In genomic region chr15:12307114-12307513, GRCm38 (mm10) we compare ENCODE assay signal across 20 mouse cellular contexts. TPM values are rescaled to one million over a fixed set of nuclear protein-coding genes. Genes with fewer than 3 reads are reported as not detected.
DNase-seq lines count a peak whose midpoint lies in the region; ATAC-seq and TF ChIP-seq lines count a peak whose summit lies in the region.
"Had no signal": no experiment of that assay in that cellular context is flagged by ENCODE, and none has a peak within 500 bp of the region (broad histone marks: within the 10 kb centered on the region; RNA-seq: fewer than 3 reads in every experiment).

No protein-coding gene starts in this region.

- H3K4me1 ChIP-seq in heart, embryonic 13.5 days = peaks cover 15% of the 10 kb centered on the region
- H3K4me1 ChIP-seq in heart, embryonic 12.5 days (replicated peaks) = peaks cover 4% of the 10 kb centered on the region
- H3K4me1 ChIP-seq in megakaryocyte, embryonic 14.5 days = peaks cover 75% of the 10 kb centered on the region
- peaks cover 21 to 32% of the 10 kb centered on the region in 2 experiments for H3K4me1 ChIP-seq in liver, embryonic 14.5 days (replicated peaks; ENCODE audit: control insufficient read depth in 2 of 2, insufficient read depth in 2 of 2, low read length in 1 of 2)
- peaks cover 5% of the 10 kb centered on the region for H3K4me1 ChIP-seq in stomach, embryonic 16.5 days (ENCODE audit: control insufficient read depth, insufficient read depth, low read length)
- H3K4me1 ChIP-seq: hindbrain, embryonic 12.5 days; limb, embryonic 13.5 days; lung, embryonic 15.5 days; neural tube, embryonic 15.5 days had no signal

- H3K9ac ChIP-seq in heart, embryonic 13.5 days = 0 out of 2 replicates have a peak overlapping the region, but pooled peaks have one; percentile 7
- no peak overlapping the region for H3K9ac ChIP-seq in heart, embryonic 12.5 days
- peak overlapping the region; percentile 1; the same call in 1 of the 2 replicates for H3K9ac ChIP-seq in liver, embryonic 14.5 days (replicated peaks)
- no peak overlapping the region for H3K9ac ChIP-seq in stomach, embryonic 16.5 days (ENCODE audit: low read length)
- H3K9ac ChIP-seq: hindbrain, embryonic 12.5 days; limb, embryonic 13.5 days; lung, embryonic 15.5 days; neural tube, embryonic 15.5 days had no signal

- H3K9me3 ChIP-seq in heart, embryonic 13.5 days = no peaks in the 10 kb centered on the region
- no peaks in the 10 kb centered on the region for H3K9me3 ChIP-seq in heart, embryonic 12.5 days (replicated peaks)
- peaks cover 7% of the 10 kb centered on the region; the same call in 1 of the 2 replicates for H3K9me3 ChIP-seq in megakaryocyte, embryonic 14.5 days
- H3K9me3 ChIP-seq in liver, embryonic 14.5 days (ENCODE audit: control insufficient read depth, low read length) = no peaks in the 10 kb centered on the region
- no peaks in the 10 kb centered on the region for H3K9me3 ChIP-seq in stomach, embryonic 16.5 days (replicated peaks; ENCODE audit: control insufficient read depth, low read length)
- H3K9me3 ChIP-seq: hindbrain, embryonic 12.5 days; limb, embryonic 13.5 days; lung, embryonic 15.5 days; neural tube, embryonic 15.5 days had no signal

- TF ChIP-seq EP300 in liver, embryonic 14.5 days (IDR thresholded peaks at IDR 0.05; ENCODE audit: low read depth) = no peak

- ATAC-seq in heart, embryonic 13.5 days (ENCODE audit: extremely low read depth, insufficient number of reproducible peaks, low FRiP score, low TSS enrichment) = no peak
- no peak for ATAC-seq in heart, embryonic 12.5 days (ENCODE audit: insufficient number of reproducible peaks, low FRiP score)
- no peak for ATAC-seq in megakaryocyte, adult 5-6 weeks (ENCODE audit: poor library complexity, severe bottlenecking)
- ATAC-seq in liver, embryonic 14.5 days (ENCODE audit: insufficient read depth) = no peak
- peak; percentile 76; the same call in 1 of the 2 replicates for ATAC-seq in stomach, embryonic 16.5 days (ENCODE audit: insufficient read depth, low FRiP score)
- ATAC-seq: midbrain, embryonic 16.5 days had no signal

- no peak overlapping the region for H3K4me2 ChIP-seq in heart, embryonic 13.5 days
- no peak overlapping the region for H3K4me2 ChIP-seq in heart, embryonic 12.5 days
- H3K4me2 ChIP-seq in liver, embryonic 14.5 days (ENCODE audit: low read depth) = peak overlapping the region; percentile 44
- peak overlapping the region; percentile 15; the same call in 1 of the 2 replicates for H3K4me2 ChIP-seq in stomach, embryonic 16.5 days (ENCODE audit: low read depth, low read length)
- H3K4me2 ChIP-seq: hindbrain, embryonic 12.5 days; limb, embryonic 13.5 days; lung, embryonic 15.5 days; neural tube, embryonic 15.5 days had no signal

- TF ChIP-seq CTCF in liver, embryonic 14.5 days (IDR thresholded peaks at IDR 0.05; ENCODE audit: low read depth) = no peak

- no peaks in the 10 kb centered on the region for H3K36me3 ChIP-seq in heart, embryonic 13.5 days
- H3K36me3 ChIP-seq in heart, embryonic 12.5 days = no peaks in the 10 kb centered on the region
- peaks cover 6% of the 10 kb centered on the region for H3K36me3 ChIP-seq in megakaryocyte, embryonic 14.5 days (replicated peaks; ENCODE audit: low read length)
- H3K36me3 ChIP-seq in liver, embryonic 14.5 days (replicated peaks; ENCODE audit: control insufficient read depth, insufficient read depth, low read depth) = no peaks in the 10 kb centered on the region
- H3K36me3 ChIP-seq in stomach, embryonic 16.5 days (ENCODE audit: control insufficient read depth, insufficient read depth, low read length) = no peaks in the 10 kb centered on the region
- H3K36me3 ChIP-seq: hindbrain, embryonic 12.5 days; limb, embryonic 13.5 days; lung, embryonic 15.5 days; neural tube, embryonic 15.5 days had no signal

- 66% methylated on average over 4 of the region's 4 CpGs for whole genome bisulfite sequencing in heart, embryonic 13.5 days
- 70% methylated on average over 4 of the region's 4 CpGs for whole genome bisulfite sequencing in heart, embryonic 12.5 days
- 47% methylated on average over 4 of the region's 4 CpGs for WGBS in liver, embryonic 14.5 days (ENCODE audit: insufficient replicate concordance)
- WGBS in stomach, embryonic 16.5 days = 40% methylated on average over 4 of the region's 4 CpGs

- no peak overlapping the region for H3K4me3 ChIP-seq in heart, embryonic 13.5 days
- no peak overlapping the region for H3K4me3 ChIP-seq in heart, embryonic 12.5 days
- H3K4me3 ChIP-seq in megakaryocyte, embryonic 14.5 days (replicated peaks) = peak overlapping the region; percentile 77
- H3K4me3 ChIP-seq in liver, embryonic 14.5 days (ENCODE audit: insufficient read depth in 1 of 2, low read depth in 2 of 2, low read length in 2 of 2) = no peak overlapping the region
- no peak overlapping the region for H3K4me3 ChIP-seq in stomach, embryonic 16.5 days (replicated peaks; ENCODE audit: low read length)
- H3K4me3 ChIP-seq: hindbrain, embryonic 12.5 days; limb, embryonic 13.5 days; lung, embryonic 15.5 days; neural tube, embryonic 15.5 days had no signal

- intact Hi-C loops in gastrocnemius, postnatal 14 days (cut with DNase I; ENCODE audit: low total_unique reads) = no loop called here

- no peaks in the 10 kb centered on the region for H3K27me3 ChIP-seq in heart, embryonic 13.5 days (replicated peaks)
- no peaks in the 10 kb centered on the region for H3K27me3 ChIP-seq in heart, embryonic 12.5 days (replicated peaks)
- H3K27me3 ChIP-seq in megakaryocyte, embryonic 14.5 days (replicated peaks) = no peaks in the 10 kb centered on the region
- no peaks in the 10 kb centered on the region for H3K27me3 ChIP-seq in liver, embryonic 14.5 days (ENCODE audit: control insufficient read depth, insufficient read depth, low read length)
- H3K27me3 ChIP-seq in stomach, embryonic 16.5 days (ENCODE audit: control insufficient read depth, insufficient read depth, low read length) = no peaks in the 10 kb centered on the region
- H3K27me3 ChIP-seq: hindbrain, embryonic 12.5 days; limb, embryonic 13.5 days; lung, embryonic 15.5 days; neural tube, embryonic 15.5 days had no signal

- DNase-seq in liver, embryonic 14.5 days (ENCODE audit: low read depth in 3 of 3, low spot score in 3 of 3) = no peak
- DNase-seq in gastrocnemius, postnatal 14 days = no peak
- no peak for DNase-seq in adrenal gland, adult 2 months
- DNase-seq: adrenal gland, postnatal 10 days; cerebellum, postnatal 10 days; embryo, embryonic 11 days; layer of hippocampus, postnatal 36 days had no signal

- no peak overlapping the region for H3K27ac ChIP-seq in heart, embryonic 13.5 days (replicated peaks)
- H3K27ac ChIP-seq in heart, embryonic 12.5 days (ENCODE audit: poor library complexity, severe bottlenecking) = no peak overlapping the region
- H3K27ac ChIP-seq in liver, embryonic 14.5 days = peak overlapping the region; percentile 31; the same call in 1 of the 2 replicates
- peak overlapping the region; percentile 58; the same call in 1 of the 2 replicates for H3K27ac ChIP-seq in stomach, embryonic 16.5 days (ENCODE audit: low read length)
- H3K27ac ChIP-seq: hindbrain, embryonic 12.5 days; limb, embryonic 13.5 days; lung, embryonic 15.5 days; neural tube, embryonic 15.5 days had no signal

RNA-seq across cellular contexts. Expression of gene Golph3, which starts 14.1 kb away (rescaled TPM):
- 60.1 and 63.0 TPM in 2 replicates for polyA plus RNA-seq in heart, embryonic 13.5 days (2015; fragmentation: Nextera tagmentation; extraction: Ambion mirVana)
- polyA plus RNA-seq in heart, embryonic 12.5 days (2016; fragmentation: Nextera tagmentation; extraction: Ambion mirVana) = 92.2 and 92.5 TPM in 2 replicates
- polyA plus RNA-seq in megakaryocyte, embryonic 14.5 days (2012; ENCODE audit: insufficient read depth, low replicate concordance) = 175 and 429 TPM in 2 replicates
- 114 and 122 TPM in 2 replicates for total RNA-seq in megakaryocyte, adult 5-6 weeks (2015)
- 91.6 and 103 TPM in 2 replicates for total RNA-seq in megakaryocyte, adult 5-6 weeks (2017)
- 33.8 and 35.2 TPM in 2 replicates for polyA plus RNA-seq in liver, embryonic 14.5 days (2012; rRNA removed)
- polyA plus RNA-seq in liver, embryonic 14.5 days (2014; fragmentation: Nextera tagmentation; extraction: Ambion mirVana) = 58.4 and 60.9 TPM in 2 replicates
- polyA plus RNA-seq in stomach, embryonic 16.5 days (2015; fragmentation: Nextera tagmentation; extraction: Ambion mirVana) = 70.8 and 73.8 TPM in 2 replicates
- 10 to 100 TPM; 59.5 to 59.7 TPM for total RNA-seq in gastrocnemius, postnatal 14 days (2021)
- total RNA-seq in adrenal gland, adult 2 months (2021) = 100 to 1,000 TPM; 127 to 150 TPM
- 157 and 164 TPM in 2 replicates for polyA plus RNA-seq in adrenal gland, adult 2 months (2012; rRNA removed)

RNA-seq across cellular contexts. Expression of gene 1810049J17Rik, which starts 14.6 kb away (rescaled TPM):
- polyA plus RNA-seq in heart, embryonic 13.5 days (2015; fragmentation: Nextera tagmentation; extraction: Ambion mirVana) = 0.78 and 1.3 TPM in 2 replicates
- polyA plus RNA-seq in heart, embryonic 12.5 days (2016; fragmentation: Nextera tagmentation; extraction: Ambion mirVana) = 0.50 and 0.73 TPM in 2 replicates
- not detected in 2 replicates for polyA plus RNA-seq in megakaryocyte, embryonic 14.5 days (2012; ENCODE audit: insufficient read depth, low replicate concordance)
- total RNA-seq in megakaryocyte, adult 5-6 weeks (2015) = not detected in 2 replicates
- not detected in 2 replicates for total RNA-seq in megakaryocyte, adult 5-6 weeks (2017)
- not detected in 2 replicates for polyA plus RNA-seq in liver, embryonic 14.5 days (2012; rRNA removed)
- 2.3 and 3.1 TPM in 2 replicates for polyA plus RNA-seq in liver, embryonic 14.5 days (2014; fragmentation: Nextera tagmentation; extraction: Ambion mirVana)
- 0.75 TPM in 1 of 2 replicates, not detected in the other for polyA plus RNA-seq in stomach, embryonic 16.5 days (2015; fragmentation: Nextera tagmentation; extraction: Ambion mirVana)
- not detected for total RNA-seq in gastrocnemius, postnatal 14 days (2021)
- total RNA-seq in adrenal gland, adult 2 months (2021) = 1 to 10 TPM in 1 of 2 experiments, under 1 TPM in 1; 0.73 to 2.2 TPM
- 0.75 and 1.8 TPM in 2 replicates for polyA plus RNA-seq in adrenal gland, adult 2 months (2012; rRNA removed)
- polyA plus RNA-seq: brain, embryonic 14.5 days; large intestine, adult 2 months; midbrain, embryonic 16.5 days; neural tube, embryonic 15.5 days; spleen, adult 2 months had no signal

Comparison
In these comparisons a context has a peak if more than half of its experiments do, and no peak if none do; other contexts are left out.
1. H3K9ac ChIP-seq: peak in heart, embryonic 13.5 days (single experiment) and liver, embryonic 14.5 days (single experiment); none in heart, embryonic 12.5 days (single experiment) and stomach, embryonic 16.5 days (single experiment).
2. H3K27ac ChIP-seq: peak in liver, embryonic 14.5 days (single experiment) and stomach, embryonic 16.5 days (single experiment); none in heart, embryonic 13.5 days (single experiment) and heart, embryonic 12.5 days (single experiment).
3. H3K4me2 ChIP-seq: peak in liver, embryonic 14.5 days (single experiment) and stomach, embryonic 16.5 days (single experiment); none in heart, embryonic 13.5 days (single experiment) and heart, embryonic 12.5 days (single experiment).